Mouse (Mus musculus): ENCODE measurements at regions not wholly inside any gene's neighbourhood (a gene's known extent, or its start where the extent isn't known, plus 50 kb on each side); places are given as distances from the start of the nearest gene placed in this dataset.

GRCm38 (mm10) chr15:86719088-86719487 is 504.8 kb downstream of the Tbc1d22a start:
- TF ChIP-seq CTCF (IDR thresholded peaks at IDR 0.05) (no peak), EP300 (IDR thresholded peaks at IDR 0.05) (no peak)

All from lung, postnatal 0 days (tissue).